Mouse (Mus musculus): ENCODE data around the gene Efl1. TPM values are rescaled to one million over a fixed set of nuclear protein-coding genes. Genes with fewer than 3 reads are reported as not detected.

Efl1 gene
- total and polyA plus RNA-seq, 3 experiments: 19.5 to 27.4 (median 21.0) TPM

DNA sequence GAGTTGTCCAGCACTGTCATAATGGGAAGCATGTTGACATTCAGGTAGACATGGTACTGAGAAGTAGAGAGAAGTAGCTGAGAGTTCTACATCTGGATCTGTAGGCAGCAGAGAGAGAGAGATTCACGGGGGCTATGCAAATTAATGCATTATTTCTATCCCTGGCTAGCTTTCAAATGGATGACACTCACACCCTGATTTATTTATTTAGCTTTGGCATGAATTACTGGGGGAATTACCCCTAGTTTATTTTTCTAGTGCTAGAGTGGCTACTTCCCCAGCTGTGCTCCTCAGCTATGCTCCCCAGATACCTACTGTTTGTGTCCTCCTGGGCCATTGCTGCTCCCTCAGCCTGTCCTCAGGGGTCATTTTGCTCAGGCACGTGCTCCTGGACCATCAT lies 144.2 kb downstream of the Efl1 start:
- H3K4me1 ChIP-seq (ENCODE audit: control insufficient read depth in 1 of 2, insufficient read depth in 2 of 2): peaks cover 3 to 59% of the 10 kb centered on the region in 2 experiments
- H3K79me2 ChIP-seq (replicated peaks; ENCODE audit: control insufficient read depth, extremely low read depth, insufficient read depth, poor library complexity, severe bottlenecking): no peaks in the 10 kb centered on the region
- H3K4me3 ChIP-seq (replicated peaks in 1 of 3; ENCODE audit: low read depth in 2 of 3, low read length in 2 of 3, poor library complexity in 1 of 3): peak overlapping the region in 1 of 3 experiments; percentile 25
- H3K27ac ChIP-seq (ENCODE audit: insufficient read depth, low read depth): no peak overlapping the region
- no peaks in the 10 kb centered on the region for H3K27me3 ChIP-seq (replicated peaks)
- in situ Hi-C loops (cut with MboI; ENCODE audit: low pct_ligation_motif_present, low pct_unique_long_range_greater_than_20kb, low sequenced_read_pairs) (no loop called here), dilution Hi-C loops (cut with MboI; ENCODE audit: extremely low pct_ligation_motif_present, extremely low pct_unique_long_range_greater_than_20kb, low sequenced_read_pairs) (no loop called here)
- H3K9ac ChIP-seq (ENCODE audit: insufficient read depth, low read depth): no peak overlapping the region
- no peak overlapping the region for H3K4me2 ChIP-seq (ENCODE audit: insufficient read depth, low read depth, poor library complexity, severe bottlenecking)
- TF ChIP-seq JUN (IDR thresholded peaks at IDR 0.05; ENCODE audit: insufficient read depth, low read depth, low read length) (no peak), BHLHE40 (IDR thresholded peaks at IDR 0.05; ENCODE audit: low read depth, low read length) (0 out of 2 replicates have a peak, but pooled peaks have one; percentile 23)
- H3K36me3 ChIP-seq (replicated peaks in 1 of 2; ENCODE audit: control insufficient read depth in 1 of 2, insufficient read depth in 1 of 2, low read length in 1 of 2): no peaks in the 10 kb centered on the region
- no peaks in the 10 kb centered on the region for H3K9me3 ChIP-seq (replicated peaks; ENCODE audit: low read length)
- DNase-seq (ENCODE audit: extremely low read depth): no peak

DNA sequence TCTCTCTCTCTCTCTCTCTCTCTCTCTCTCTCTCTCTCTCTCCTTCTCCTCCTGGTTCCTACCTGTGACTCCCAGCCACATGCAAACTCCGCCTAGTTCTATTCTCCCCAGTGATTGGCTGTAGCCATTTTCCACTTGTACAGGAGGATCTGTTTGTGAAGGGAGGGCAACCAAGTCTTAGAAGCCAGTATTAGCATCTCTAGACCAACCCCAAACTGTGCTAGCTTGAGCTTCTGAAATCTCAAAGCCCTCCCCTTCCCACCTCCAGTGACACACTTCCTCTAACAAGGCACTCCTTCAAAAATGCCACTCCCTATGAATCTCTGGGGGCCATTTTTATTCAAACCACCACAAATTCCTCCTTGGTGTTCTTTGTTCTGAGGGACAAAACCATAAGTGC lies 144.7 kb downstream of the Efl1 start:
- H3K4me1 ChIP-seq (ENCODE audit: control insufficient read depth in 1 of 2, insufficient read depth in 2 of 2): peaks cover 3 to 55% of the 10 kb centered on the region in 2 experiments
- no peaks in the 10 kb centered on the region for H3K36me3 ChIP-seq (replicated peaks in 1 of 2; ENCODE audit: control insufficient read depth in 1 of 2, insufficient read depth in 1 of 2, low read length in 1 of 2)
- no peak overlapping the region for H3K4me3 ChIP-seq (replicated peaks in 1 of 3; ENCODE audit: low read depth in 2 of 3, low read length in 2 of 3, poor library complexity in 1 of 3)
- no peaks in the 10 kb centered on the region for H3K79me2 ChIP-seq (replicated peaks; ENCODE audit: control insufficient read depth, extremely low read depth, insufficient read depth, poor library complexity, severe bottlenecking)
- in situ Hi-C loops (cut with MboI; ENCODE audit: low pct_ligation_motif_present, low pct_unique_long_range_greater_than_20kb, low sequenced_read_pairs): no loop called here
- DNase-seq (ENCODE audit: extremely low read depth): peak; percentile 58
- no peaks in the 10 kb centered on the region for H3K9me3 ChIP-seq (replicated peaks; ENCODE audit: low read length)
- dilution Hi-C loops (cut with MboI; ENCODE audit: extremely low pct_ligation_motif_present, extremely low pct_unique_long_range_greater_than_20kb, low sequenced_read_pairs): no loop called here
- no peak for TF ChIP-seq CHD2 (IDR thresholded peaks at IDR 0.05; ENCODE audit: low read length)
- TF ChIP-seq MAX (IDR thresholded peaks at IDR 0.05; ENCODE audit: low read length): no peak
- no peak for TF ChIP-seq ELF1 (IDR thresholded peaks at IDR 0.05; ENCODE audit: low read depth, low read length)
- no peak for TF ChIP-seq SIN3A (IDR thresholded peaks at IDR 0.05; ENCODE audit: low read length)
- no peak for TF ChIP-seq UBTF (IDR thresholded peaks at IDR 0.05; ENCODE audit: low read depth, low read length)
- TF ChIP-seq POLR2A (IDR thresholded peaks at IDR 0.05; ENCODE audit: low read depth, low read length): no peak
- no peak for TF ChIP-seq USF2 (conservative IDR thresholded peaks at IDR 0.05; ENCODE audit: low read depth, low read length)
- TF ChIP-seq MYC (IDR thresholded peaks at IDR 0.05; ENCODE audit: low read depth, low read length): no peak
- H3K9ac ChIP-seq (ENCODE audit: insufficient read depth, low read depth): no peak overlapping the region
- H3K27ac ChIP-seq (ENCODE audit: insufficient read depth, low read depth): no peak overlapping the region
- H3K4me2 ChIP-seq (ENCODE audit: insufficient read depth, low read depth, poor library complexity, severe bottlenecking): no peak overlapping the region
- no peaks in the 10 kb centered on the region for H3K27me3 ChIP-seq (replicated peaks)

DNA sequence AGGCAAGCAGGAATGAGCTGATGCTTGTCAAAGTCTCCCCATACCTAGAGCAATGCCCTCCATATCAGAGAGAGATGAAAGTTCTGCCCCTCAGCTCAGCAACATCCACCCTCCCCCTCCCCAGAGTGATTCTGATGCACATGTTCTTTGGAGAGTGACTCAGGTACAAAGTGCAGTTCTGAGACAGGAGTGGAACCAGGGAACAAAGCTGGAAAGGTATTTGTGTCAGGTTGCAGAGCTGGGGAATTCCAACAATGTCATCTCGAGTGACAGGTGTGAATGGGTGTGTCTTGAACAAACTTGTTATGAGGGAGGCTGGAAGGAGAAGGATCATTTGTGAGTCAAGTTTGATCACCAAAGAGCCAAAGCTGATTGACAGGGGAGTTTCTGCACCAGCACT lies 146.1 kb downstream of the Efl1 start:
- Histone ChIP-seq H3K4me3 (replicated peaks in 1 of 3; ENCODE audit: low read depth in 2 of 3, low read length in 2 of 3, poor library complexity in 1 of 3) (no peak overlapping the region), H3K36me3 (replicated peaks in 1 of 2; ENCODE audit: control insufficient read depth in 1 of 2, insufficient read depth in 1 of 2, low read length in 1 of 2) (no peaks in the 10 kb centered on the region), H3K27me3 (replicated peaks) (no peaks in the 10 kb centered on the region), H3K9me3 (replicated peaks; ENCODE audit: low read length) (no peaks in the 10 kb centered on the region), H3K27ac (ENCODE audit: insufficient read depth, low read depth) (no peak overlapping the region), H3K4me1 (ENCODE audit: control insufficient read depth in 1 of 2, insufficient read depth in 2 of 2) (peaks cover 3 to 51% of the 10 kb centered on the region in 2 experiments), H3K4me2 (ENCODE audit: insufficient read depth, low read depth, poor library complexity, severe bottlenecking) (no peak overlapping the region), H3K79me2 (replicated peaks; ENCODE audit: control insufficient read depth, extremely low read depth, insufficient read depth, poor library complexity, severe bottlenecking) (no peaks in the 10 kb centered on the region), H3K9ac (ENCODE audit: insufficient read depth, low read depth) (no peak overlapping the region)
- in situ Hi-C loops (cut with MboI; ENCODE audit: low pct_ligation_motif_present, low pct_unique_long_range_greater_than_20kb, low sequenced_read_pairs): no loop called here
- TF ChIP-seq USF2 (conservative IDR thresholded peaks at IDR 0.05; ENCODE audit: low read depth, low read length) (no peak), ZKSCAN1 (IDR thresholded peaks at IDR 0.05; ENCODE audit: borderline replicate concordance, low read depth, low read length) (no peak), CHD1 (IDR thresholded peaks at IDR 0.05; ENCODE audit: low read depth, low read length) (no peak), TCF12 (IDR thresholded peaks at IDR 0.05; ENCODE audit: low read depth, low read length) (no peak)
- dilution Hi-C loops (cut with MboI; ENCODE audit: extremely low pct_ligation_motif_present, extremely low pct_unique_long_range_greater_than_20kb, low sequenced_read_pairs): no loop called here
- DNase-seq (ENCODE audit: extremely low read depth): no peak
